Mouse (Mus musculus): ENCODE measurements around the gene Hist1h3e. TPM values are rescaled to one million over a fixed set of nuclear protein-coding genes. Genes with fewer than 3 reads are reported as not detected.
A peak's percentile ranks its signal among the peaks of the same experiment; 100 is the strongest.

The Hist1h3e gene
- polyA plus RNA-seq, 1 experiment, result 14.3 TPM

GRCm38 (mm10) chr13:23556906-23557305 lies 5.3 kb downstream of the Hist1h3e start:
- no peaks in the 10 kb centered on the region for H3K4me1 ChIP-seq (ENCODE audit: control insufficient read depth, insufficient read depth, low read length)
- no peak overlapping the region for H3K4me3 ChIP-seq (ENCODE audit: low read depth, low read length)
- no peaks in the 10 kb centered on the region for H3K36me3 ChIP-seq (ENCODE audit: control insufficient read depth, insufficient read depth, low read length, poor library complexity, severe bottlenecking)
- TF ChIP-seq EP300 (IDR thresholded peaks at IDR 0.05; ENCODE audit: insufficient read depth, low read depth, low read length) (no peak), POLR2A (IDR thresholded peaks at IDR 0.05; ENCODE audit: insufficient read depth, low read length) (no peak), CTCF (IDR thresholded peaks at IDR 0.05; ENCODE audit: low read depth, low read length) (no peak)
- H3K9me3 ChIP-seq (replicated peaks; ENCODE audit: control insufficient read depth, insufficient read depth, low read length, poor library complexity, severe bottlenecking), result no peaks in the 10 kb centered on the region
- no peaks in the 10 kb centered on the region for H3K27me3 ChIP-seq (ENCODE audit: control insufficient read depth, insufficient read depth, low read length, poor library complexity, severe bottlenecking)
- peak overlapping the region; percentile 91 for H3K9ac ChIP-seq (ENCODE audit: low read depth, poor library complexity, severe bottlenecking)
- H3K27ac ChIP-seq (ENCODE audit: insufficient read depth, low read length), result peak overlapping the region; percentile 82; the same call in 1 of the 2 replicates

GRCm38 (mm10) chr13:23555839-23556416 lies 6.2 kb downstream of the Hist1h3e start:
- H3K27me3 ChIP-seq (ENCODE audit: control insufficient read depth, insufficient read depth, low read length, poor library complexity, severe bottlenecking), result no peaks in the 10 kb centered on the region

GRCm38 (mm10) chr13:23554925-23555838 lies 7.0 kb downstream of the Hist1h3e start:
- peak overlapping the region; percentile 68 for H3K4me3 ChIP-seq (ENCODE audit: low read depth, low read length)
- H3K36me3 ChIP-seq (ENCODE audit: control insufficient read depth, insufficient read depth, low read length, poor library complexity, severe bottlenecking), result no peaks in the 10 kb centered on the region
- H3K4me1 ChIP-seq (ENCODE audit: control insufficient read depth, insufficient read depth, low read length), result no peaks in the 10 kb centered on the region
- H3K27me3 ChIP-seq (ENCODE audit: control insufficient read depth, insufficient read depth, low read length, poor library complexity, severe bottlenecking), result no peaks in the 10 kb centered on the region
- H3K9ac ChIP-seq (ENCODE audit: low read depth, poor library complexity, severe bottlenecking), result peak overlapping the region; percentile 95
- no peaks in the 10 kb centered on the region for H3K9me3 ChIP-seq (replicated peaks; ENCODE audit: control insufficient read depth, insufficient read depth, low read length, poor library complexity, severe bottlenecking)
- H3K27ac ChIP-seq (ENCODE audit: insufficient read depth, low read length), result peak overlapping the region; percentile 90
- peak; percentile 99 for TF ChIP-seq POLR2A (IDR thresholded peaks at IDR 0.05; ENCODE audit: insufficient read depth, low read length)
- no peak for TF ChIP-seq EP300 (IDR thresholded peaks at IDR 0.05; ENCODE audit: insufficient read depth, low read depth, low read length)

More at GRCm38 (mm10) chr13:23555839-23556416, 6.2 kb downstream of the Hist1h3e start:
- Histone ChIP-seq H3K9ac (ENCODE audit: low read depth, poor library complexity, severe bottlenecking) (peak overlapping the region; percentile 91), H3K4me1 (ENCODE audit: control insufficient read depth, insufficient read depth, low read length) (no peaks in the 10 kb centered on the region), H3K27ac (ENCODE audit: insufficient read depth, low read length) (peak overlapping the region; percentile 94), H3K36me3 (ENCODE audit: control insufficient read depth, insufficient read depth, low read length, poor library complexity, severe bottlenecking) (no peaks in the 10 kb centered on the region), H3K9me3 (replicated peaks; ENCODE audit: control insufficient read depth, insufficient read depth, low read length, poor library complexity, severe bottlenecking) (no peaks in the 10 kb centered on the region), H3K4me3 (ENCODE audit: low read depth, low read length) (peak overlapping the region; percentile 68)
- TF ChIP-seq POLR2A (IDR thresholded peaks at IDR 0.05; ENCODE audit: insufficient read depth, low read length), result peak; percentile 92
- no peak for TF ChIP-seq CTCF (IDR thresholded peaks at IDR 0.05; ENCODE audit: low read depth, low read length)
- TF ChIP-seq EP300 (IDR thresholded peaks at IDR 0.05; ENCODE audit: insufficient read depth, low read depth, low read length), result no peak

GRCm38 (mm10) chr13:23554393-23554792 lies 7.8 kb downstream of the Hist1h3e start:
- no peak for TF ChIP-seq CTCF (IDR thresholded peaks at IDR 0.05; ENCODE audit: low read depth, low read length)
- TF ChIP-seq EP300 (IDR thresholded peaks at IDR 0.05; ENCODE audit: insufficient read depth, low read depth, low read length), result no peak
- no peak for TF ChIP-seq POLR2A (IDR thresholded peaks at IDR 0.05; ENCODE audit: insufficient read depth, low read length)
- no peaks in the 10 kb centered on the region for H3K9me3 ChIP-seq (replicated peaks; ENCODE audit: control insufficient read depth, insufficient read depth, low read length, poor library complexity, severe bottlenecking)

GRCm38 (mm10) chr13:23552962-23553361 lies 9.2 kb downstream of the Hist1h3e start, which contains the start of gene Hist1h1d:
TSS of gene Hist1h1d (plus strand) at chr13:23553262.
- H3K27ac ChIP-seq (ENCODE audit: insufficient read depth, low read length), result peak within 1 kb of the TSS; percentile 86
- no peaks in the 10 kb centered on the region for H3K9me3 ChIP-seq (replicated peaks; ENCODE audit: control insufficient read depth, insufficient read depth, low read length, poor library complexity, severe bottlenecking)
- H3K4me1 ChIP-seq (ENCODE audit: control insufficient read depth, insufficient read depth, low read length), result no peaks in the 10 kb centered on the region
- no peak for TF ChIP-seq POLR2A (IDR thresholded peaks at IDR 0.05; ENCODE audit: insufficient read depth, low read length)
- TF ChIP-seq CTCF (IDR thresholded peaks at IDR 0.05; ENCODE audit: low read depth, low read length), result no peak
- TF ChIP-seq EP300 (IDR thresholded peaks at IDR 0.05; ENCODE audit: insufficient read depth, low read depth, low read length), result no peak
- no peaks in the 10 kb centered on the region for H3K27me3 ChIP-seq (ENCODE audit: control insufficient read depth, insufficient read depth, low read length, poor library complexity, severe bottlenecking)
- H3K36me3 ChIP-seq (ENCODE audit: control insufficient read depth, insufficient read depth, low read length, poor library complexity, severe bottlenecking), result no peaks in the 10 kb centered on the region
- peak within 1 kb of the TSS; percentile 95 for H3K9ac ChIP-seq (ENCODE audit: low read depth, poor library complexity, severe bottlenecking)
- no peak within 1 kb of the TSS for H3K4me3 ChIP-seq (ENCODE audit: low read depth, low read length)

More at GRCm38 (mm10) chr13:23554393-23554792, 7.8 kb downstream of the Hist1h3e start:
- Histone ChIP-seq H3K27me3 (ENCODE audit: control insufficient read depth, insufficient read depth, low read length, poor library complexity, severe bottlenecking) (no peaks in the 10 kb centered on the region), H3K36me3 (ENCODE audit: control insufficient read depth, insufficient read depth, low read length, poor library complexity, severe bottlenecking) (no peaks in the 10 kb centered on the region), H3K4me1 (ENCODE audit: control insufficient read depth, insufficient read depth, low read length) (no peaks in the 10 kb centered on the region), H3K9ac (ENCODE audit: low read depth, poor library complexity, severe bottlenecking) (peak overlapping the region; percentile 95), H3K4me3 (ENCODE audit: low read depth, low read length) (peak overlapping the region; percentile 34; the same call in 1 of the 2 replicates), H3K27ac (ENCODE audit: insufficient read depth, low read length) (peak overlapping the region; percentile 63)

Data from ES-Bruce4 (cell line).